Mouse (Mus musculus) lung, postnatal 14 days (tissue): ENCODE measurements around the gene Spp2.

Experiments
- DNase-seq: peaks from one replicate; pipeline ENCODE4 v3.0.0; 2021

Gene Spp2

GRCm38 (mm10) chr1:88468335-88468734, 61.6 kb downstream of the Spp2 start:
- no peak for DNase-seq

DNA sequence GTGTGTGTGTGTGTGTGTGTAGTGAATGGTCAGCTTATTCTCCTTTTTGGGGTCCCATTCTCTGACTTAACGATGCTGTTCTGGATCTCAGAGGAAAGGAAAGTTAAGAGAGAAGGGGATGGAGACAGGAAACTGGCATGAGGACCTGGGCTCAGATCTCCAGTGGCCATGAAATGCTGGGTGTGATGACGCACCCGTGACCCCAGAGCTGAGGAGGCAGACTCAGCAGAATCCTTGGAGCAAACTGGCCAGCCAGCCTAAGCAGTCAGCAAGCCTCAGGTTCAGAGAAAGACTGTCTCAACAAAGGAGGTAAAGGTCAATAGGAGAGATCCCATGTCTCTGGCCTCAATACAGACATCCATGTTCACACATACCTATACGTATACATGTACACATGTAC, 63.0 kb downstream of the Spp2 start:
- DNase-seq: no peak

DNA sequence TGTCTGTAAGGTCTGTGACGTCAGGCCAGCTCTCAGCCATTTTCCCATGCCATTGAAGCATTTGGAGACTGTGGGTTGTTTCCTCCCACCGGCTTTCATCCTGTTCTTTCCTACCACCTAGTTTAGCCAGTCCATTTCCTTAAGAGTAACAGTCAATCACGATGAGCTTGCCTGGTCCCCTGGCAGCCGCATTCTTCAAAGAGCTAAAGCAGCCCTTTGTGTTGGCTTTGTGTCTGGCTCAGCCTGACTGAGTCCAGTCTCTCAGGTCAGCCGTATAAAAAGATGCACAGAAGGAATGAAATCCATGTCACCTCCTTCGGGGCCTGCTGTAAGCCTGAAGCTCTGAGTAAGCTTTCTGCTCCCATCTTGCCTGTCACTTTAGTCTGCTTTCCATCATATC, 65.5 kb downstream of the Spp2 start:
- DNase-seq: no peak

- no peak for DNase-seq
These were observed 67.1 kb downstream of the Spp2 start for GRCm38 (mm10) chr1:88473899-88474298.

DNA sequence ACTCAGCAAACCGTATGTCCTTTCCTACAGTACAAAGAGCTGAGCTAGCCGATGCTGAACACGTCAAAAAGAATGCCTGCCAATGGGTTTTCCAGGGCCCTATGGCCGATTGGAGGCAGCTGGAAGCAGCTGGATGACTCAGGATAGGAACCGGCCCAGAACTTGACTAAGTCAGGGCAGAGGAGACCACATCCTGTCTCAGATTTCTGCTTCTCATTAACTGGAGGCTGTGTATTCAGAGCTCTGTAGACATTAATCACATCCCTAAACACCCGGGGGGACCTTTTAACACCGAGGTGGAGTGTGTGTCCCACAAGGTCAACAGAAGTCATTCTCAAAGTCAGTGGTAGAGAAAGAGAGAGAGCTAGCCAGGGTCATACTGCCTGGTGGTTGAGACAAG, 67.8 kb downstream of the Spp2 start:
- peak; percentile 64 for DNase-seq

GRCm38 (mm10) chr1:88475502-88475953, 68.8 kb downstream of the Spp2 start:
- DNase-seq: peak; percentile 39
